Mouse (Mus musculus) brain, embryonic 14.5 days (tissue): ENCODE results near the gene Kctd15.

ENCODE experiments used
- CTCF ChIP-seq: fragments of 200-500 bp; IDR thresholded peaks from 2 replicates; pipeline ENCODE4 v1.5.1; 2012; ENCODE audit warnings: inconsistent platforms, mild to moderate bottlenecking, moderate library complexity, borderline replicate concordance; ENCODE audit not compliant: insufficient read depth, insufficient read length; ENCODE audit errors: extremely low read depth
- POLR2A ChIP-seq: fragments of 200-500 bp; IDR thresholded peaks from 2 replicates; pipeline ENCODE4 v1.6.1; 2012; ENCODE audit warnings: mild to moderate bottlenecking, inconsistent platforms, borderline replicate concordance; ENCODE audit not compliant: poor library complexity, insufficient read depth, insufficient read length, severe bottlenecking; ENCODE audit errors: extremely low read depth

DNA sequence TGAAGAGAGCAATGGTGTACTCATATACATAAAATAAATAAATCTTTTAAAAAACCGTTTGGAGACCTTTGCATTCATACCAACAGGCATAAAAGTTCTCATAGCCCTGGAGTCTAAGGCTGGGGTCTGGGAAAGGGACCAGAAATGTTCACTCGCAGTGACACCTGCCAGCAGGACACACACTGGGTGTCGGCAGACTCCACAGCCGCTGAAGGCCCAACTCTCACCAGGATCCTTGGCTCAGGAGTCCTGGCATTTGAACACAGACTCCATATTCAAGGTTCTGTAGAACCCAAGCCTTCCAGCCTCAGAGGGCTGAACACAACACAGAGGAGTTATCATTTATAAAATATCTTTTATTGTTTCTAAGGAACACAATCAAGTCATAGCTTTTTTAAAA, 19.9 kb downstream of the Kctd15 start:
- TF ChIP-seq POLR2A (no peak), CTCF (no peak)
